Mouse (Mus musculus) heart, postnatal 14 days (tissue): ENCODE measurements around the gene Gmds. TPM values are rescaled to one million over a fixed set of nuclear protein-coding genes. Genes with fewer than 3 reads are reported as not detected.

Experiments used
- DNase-seq, 2 experiments: peaks; one replicate each; pipeline ENCODE4 v3.0.0; 2021 to 2022
- intact Hi-C: fragments of 180-260 bp; cut with DNase I; formaldehyde crosslinking; loops from one replicate; pipeline ENCODE4 v1.15.1; 2025
- total RNA-seq, 2 experiments: library from RNA; stranded (reverse); gene quantifications; 2 replicates each; pipeline ENCODE4 v1.2.3; 2021

The Gmds gene
- total RNA-seq, 2 experiments from 2014 or later = 6.3 to 6.6 TPM

GRCm38 (mm10) chr13:31780299-31780698, 558.2 kb downstream of the Gmds start:
- intact Hi-C loops = no loop called here
- no peak for DNase-seq

DNA sequence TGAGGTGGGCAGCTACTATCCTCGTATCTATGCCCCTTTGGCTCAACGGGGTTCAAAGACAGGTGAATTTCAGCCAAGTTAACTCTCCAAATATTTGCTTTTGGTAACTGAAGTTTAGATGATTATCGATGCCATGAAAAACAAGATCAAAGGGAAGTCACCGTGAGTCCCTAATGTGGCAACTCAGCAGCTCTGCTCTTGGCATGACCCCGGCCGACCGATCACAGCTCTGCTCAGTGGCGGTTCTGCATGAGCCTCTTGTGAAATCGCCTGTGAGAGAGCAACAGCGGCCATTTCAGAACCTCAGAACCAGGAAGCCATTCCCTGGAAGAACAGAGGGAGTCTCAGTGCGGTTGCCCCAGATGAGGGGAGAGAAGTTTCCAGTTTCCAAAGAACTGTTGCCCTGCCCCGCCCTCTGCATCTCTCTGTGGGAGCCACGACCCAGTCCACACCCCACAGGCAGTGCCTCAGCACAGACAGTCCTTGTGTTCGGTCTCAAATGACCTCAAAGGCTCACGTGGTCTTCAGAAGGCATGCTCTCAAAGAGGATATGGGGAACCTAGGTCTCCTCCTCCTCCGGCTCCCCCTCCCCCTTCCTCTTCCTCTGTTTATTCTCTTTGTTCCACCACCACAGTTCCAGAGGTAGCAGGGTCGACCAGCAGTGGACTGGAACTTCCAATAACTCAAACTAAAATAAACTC, 559.1 kb downstream of the Gmds start:
- DNase-seq = no peak
- intact Hi-C loops = no loop called here

GRCm38 (mm10) chr13:31775762-31776161, 562.8 kb downstream of the Gmds start:
- no peak for DNase-seq
- intact Hi-C loops = no loop called here

GRCm38 (mm10) chr13:31772882-31773281, 565.7 kb downstream of the Gmds start:
- DNase-seq = no peak
- intact Hi-C loops = no loop called here
